Mouse (Mus musculus): ENCODE results near the gene Snx33.
"Not testable (repeated sequence)": the region's sequence is repeated elsewhere in the genome, so short reads cannot be mapped to it uniquely, and the experiment has no call there.

Gene Snx33

DNA sequence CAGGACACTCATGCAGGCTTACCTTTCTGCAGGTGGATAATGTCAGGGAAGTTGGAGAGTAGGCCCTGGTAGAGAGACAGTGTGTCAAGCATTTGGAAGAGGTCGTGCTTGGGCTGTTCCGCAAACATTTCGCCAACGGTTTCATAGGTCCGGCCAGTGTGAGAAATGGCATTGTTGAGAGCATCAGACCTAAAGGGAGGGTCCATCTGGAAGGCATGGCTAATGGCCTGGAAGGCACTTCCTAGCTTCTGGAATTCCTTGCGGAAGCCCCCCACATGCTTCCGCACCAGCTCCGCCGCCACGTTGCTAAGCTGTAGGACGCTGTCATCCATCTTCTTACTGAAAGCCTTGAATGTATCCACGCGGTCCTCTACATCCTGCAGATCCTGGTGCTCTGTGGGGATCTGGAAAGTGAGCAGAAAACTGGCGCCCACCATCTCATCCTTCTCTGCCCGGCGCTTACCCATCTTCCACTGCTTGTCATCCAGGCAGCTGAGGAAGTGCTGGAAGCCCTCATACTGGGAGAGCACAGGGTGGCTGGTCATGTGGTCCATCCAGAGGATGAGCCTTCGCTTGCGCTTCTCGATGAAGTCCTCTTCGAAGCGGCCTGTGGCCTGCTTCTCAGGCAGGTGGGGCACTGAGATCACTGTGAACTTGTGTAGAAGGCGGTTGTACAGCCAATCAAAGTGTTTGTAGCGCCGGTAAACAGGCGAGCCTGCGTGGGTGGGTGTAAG is 2.7 kb downstream of the Snx33 start:
- DNase-seq = no peak

DNA sequence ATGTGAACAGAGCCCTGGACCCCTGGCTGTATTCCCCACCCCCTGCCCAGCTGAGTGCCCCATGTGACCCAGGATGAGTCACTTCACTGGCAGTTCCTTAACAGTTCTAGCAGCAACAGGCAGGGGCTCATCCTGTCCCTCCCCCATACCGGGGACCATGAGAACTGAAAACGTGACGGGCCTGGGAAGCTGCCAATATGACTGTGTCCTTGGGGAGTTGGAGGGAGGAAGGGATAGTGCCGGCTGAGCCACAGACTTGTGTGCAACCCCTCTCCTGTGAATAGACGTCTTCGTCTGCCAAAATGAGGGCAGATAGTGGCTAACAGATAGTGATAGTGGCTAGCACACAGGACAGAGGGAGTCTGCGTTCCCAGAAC is 3.5 kb downstream of the Snx33 start:
- peak in 1 of 2 experiments; percentile 47 for DNase-seq

DNA sequence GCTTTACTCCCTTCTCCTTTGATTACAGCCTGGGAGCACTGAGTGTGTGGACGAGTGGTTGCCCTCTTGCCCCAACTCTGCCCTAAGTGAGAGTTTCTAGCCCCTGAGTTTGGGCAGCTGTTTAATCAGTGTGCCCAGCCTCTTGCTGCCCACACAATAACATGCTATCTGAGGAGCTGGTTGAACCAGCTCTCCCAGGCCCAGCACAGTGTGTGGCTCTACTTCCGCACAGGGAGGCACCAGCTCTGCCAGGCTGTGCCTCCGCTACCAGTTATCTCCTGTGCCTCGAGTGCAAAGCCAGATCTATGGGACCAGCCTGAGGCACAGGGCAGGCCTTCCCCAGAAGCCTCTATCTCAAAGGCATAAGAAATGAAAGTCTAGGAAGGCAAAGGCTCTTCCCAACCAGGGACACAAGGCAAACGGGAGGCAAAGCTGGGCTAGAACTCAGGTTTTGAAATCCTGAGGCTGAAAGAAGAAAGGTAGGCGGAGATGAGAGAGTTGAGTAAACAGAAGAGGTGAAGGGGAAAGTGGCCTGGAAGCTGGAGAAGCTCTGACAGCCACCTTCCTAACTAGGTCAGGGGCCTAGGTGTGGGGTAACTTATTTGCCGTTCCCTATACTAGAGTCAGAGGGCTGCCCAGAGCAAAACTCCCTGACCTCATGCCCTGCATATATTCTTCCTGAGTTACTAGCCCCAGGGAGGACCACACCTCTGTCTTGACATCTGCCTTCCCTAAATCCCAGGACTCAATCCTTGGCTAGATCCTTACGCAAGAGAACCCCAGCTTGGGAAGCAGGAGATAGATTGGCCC is 4.1 kb downstream of the Snx33 start:
- no peak for DNase-seq

DNA sequence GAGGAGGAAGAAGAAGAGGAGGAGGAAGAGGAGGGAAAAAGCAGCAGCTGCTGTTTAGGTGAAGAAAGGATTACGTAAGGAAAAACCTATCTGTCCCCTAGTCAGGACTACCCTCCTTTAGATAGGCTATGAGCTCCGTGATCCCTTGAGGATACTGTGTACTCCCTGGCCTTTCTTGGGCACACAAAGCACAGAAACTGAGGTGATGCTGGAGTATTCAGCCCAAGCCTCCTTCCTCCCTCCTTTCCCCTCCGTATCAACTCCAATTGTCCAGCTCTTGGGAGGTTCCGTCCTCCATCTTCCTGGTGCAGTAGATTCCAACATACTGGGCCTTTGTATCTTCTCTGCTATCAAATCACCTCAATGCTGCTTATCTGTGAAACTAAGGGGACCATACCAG is 5.4 kb downstream of the Snx33 start:
- no peak for DNase-seq

DNA sequence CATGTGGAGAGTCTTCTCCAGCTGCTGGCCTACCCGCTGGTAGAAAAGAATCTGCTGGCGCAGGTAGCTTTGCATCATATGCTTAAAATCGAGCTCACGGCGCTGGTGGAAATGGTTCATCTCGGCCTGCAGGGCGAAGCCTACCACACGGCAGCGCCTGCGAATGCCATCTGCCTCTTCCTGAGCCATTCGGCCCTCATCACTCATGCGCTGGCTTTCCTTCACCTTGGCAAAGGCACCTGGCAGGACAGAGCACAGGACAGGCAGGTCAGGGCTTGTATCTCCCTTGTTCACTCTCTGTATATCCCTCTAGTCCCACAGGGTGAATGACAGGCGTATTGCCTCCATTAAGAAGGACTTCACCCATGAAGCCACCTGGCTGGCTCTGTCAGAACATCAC is 9.7 kb downstream of the Snx33 start:
- DNase-seq = peak; percentile 45 to 62

DNA sequence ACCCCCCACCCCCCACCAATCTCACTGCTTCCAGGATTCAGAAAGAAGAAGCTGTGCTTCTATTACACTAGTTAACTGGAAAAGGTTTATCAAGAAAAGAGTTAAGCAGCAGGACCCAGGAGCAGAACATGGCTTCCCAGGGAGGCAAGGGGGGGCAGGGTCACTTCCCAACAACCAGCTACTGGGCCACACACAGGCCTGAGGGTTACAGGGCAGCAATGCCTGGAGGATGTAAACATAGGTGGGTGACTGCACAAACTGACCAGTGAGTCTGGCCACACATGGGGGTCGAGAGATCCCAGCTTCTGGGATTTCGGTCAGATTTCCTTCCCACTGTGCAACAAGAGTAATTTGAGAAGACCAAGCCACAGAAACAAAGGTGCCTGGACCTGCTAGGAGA is 11.0 kb downstream of the Snx33 start:
- no peak for DNase-seq

DNA sequence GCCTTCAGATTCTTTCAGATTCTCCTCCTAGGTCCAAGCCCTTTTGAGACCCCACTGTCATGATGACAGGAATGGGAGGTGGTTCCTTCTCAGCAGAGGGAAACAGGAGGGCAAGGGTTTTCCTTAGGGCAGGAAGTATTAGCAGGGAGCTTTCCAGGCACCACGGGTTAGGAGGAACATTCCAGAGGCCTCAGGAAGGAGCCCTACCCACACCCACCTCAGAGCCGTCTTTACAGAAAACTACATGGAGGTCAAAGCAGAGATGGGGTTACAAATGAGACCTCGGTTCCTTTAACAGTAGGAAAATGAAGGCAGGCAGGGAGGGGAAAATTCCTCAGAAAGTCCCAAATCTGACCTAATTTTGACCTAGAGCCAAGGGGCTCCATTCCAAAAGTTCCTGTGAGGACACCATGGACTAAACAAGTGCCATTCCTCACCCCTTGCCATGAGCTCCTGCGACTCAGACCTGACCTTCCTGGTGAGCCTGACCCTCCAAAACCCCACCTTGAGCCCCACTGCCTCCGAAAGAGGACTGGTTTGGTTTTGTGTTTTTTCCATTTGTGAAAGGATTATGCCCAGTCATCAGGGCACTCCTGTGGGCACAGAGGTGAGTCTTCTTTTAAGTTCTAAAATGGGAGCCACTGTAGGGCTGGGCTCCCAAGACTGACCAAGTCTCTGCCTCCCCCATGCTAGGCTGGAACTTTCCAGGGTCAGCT is 12.3 kb downstream of the Snx33 start:
- no peak for DNase-seq

DNA sequence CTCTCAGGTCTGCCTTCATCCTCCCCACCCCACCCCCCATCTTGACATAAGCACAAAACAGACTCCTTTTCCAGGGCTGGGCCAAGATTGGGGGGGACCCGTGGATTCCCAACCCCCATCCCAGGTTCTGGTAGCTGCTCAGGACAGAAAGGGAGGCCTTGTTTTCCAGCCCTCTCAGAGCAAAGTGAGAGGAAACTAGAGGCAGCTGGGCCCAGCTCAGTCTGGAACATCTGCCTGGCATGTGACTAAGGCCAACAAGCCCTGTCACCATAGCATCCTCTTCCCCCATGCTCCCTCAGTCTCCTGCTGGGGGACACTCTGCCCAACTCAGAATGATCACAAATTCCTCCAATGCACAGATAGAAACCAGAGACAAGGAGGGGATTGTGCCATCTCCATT is 13.1 kb downstream of the Snx33 start:
- DNase-seq = no peak

DNA sequence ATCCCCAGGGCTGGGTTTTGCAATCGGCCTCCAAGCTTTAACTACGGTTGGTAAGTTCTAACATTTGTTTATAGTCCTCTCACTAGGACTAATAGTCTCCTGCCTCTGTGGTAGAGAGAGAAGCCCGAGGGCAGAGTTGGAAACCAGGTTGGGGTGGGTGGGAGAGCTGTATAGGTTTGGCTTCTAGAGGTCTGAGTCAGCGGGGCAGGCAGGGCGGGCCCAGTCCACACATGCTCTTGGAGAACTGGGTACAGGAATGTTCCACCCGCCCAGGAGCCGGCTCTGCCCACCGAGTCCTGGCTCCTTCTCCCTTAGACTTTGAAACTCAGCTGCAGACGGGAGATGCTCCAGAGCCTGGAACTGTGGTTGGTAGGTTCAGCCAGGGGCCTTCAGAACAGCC is 14.2 kb downstream of the Snx33 start:
- no peak for DNase-seq

DNA sequence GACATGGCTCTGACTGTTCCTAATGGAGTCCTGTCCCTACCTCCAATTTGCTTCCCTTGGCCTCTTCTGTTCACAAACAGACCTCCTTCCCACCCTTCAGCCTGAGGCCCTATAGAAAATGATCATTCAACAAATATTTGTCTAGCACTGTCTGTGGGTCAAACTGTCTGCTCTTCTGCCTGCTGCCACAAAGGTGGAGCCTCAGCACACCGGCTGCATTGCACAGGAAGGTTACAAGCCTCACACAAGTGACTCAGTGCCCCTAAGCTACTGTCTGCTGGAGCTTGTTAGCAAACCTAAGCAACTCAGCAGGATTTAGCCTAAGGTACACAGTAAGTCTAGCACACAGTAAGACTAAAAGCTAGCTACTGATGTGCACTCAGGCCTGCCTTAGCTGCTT is 17.2 kb downstream of the Snx33 start:
- peak in 1 of 2 experiments; percentile 1 for DNase-seq

DNA sequence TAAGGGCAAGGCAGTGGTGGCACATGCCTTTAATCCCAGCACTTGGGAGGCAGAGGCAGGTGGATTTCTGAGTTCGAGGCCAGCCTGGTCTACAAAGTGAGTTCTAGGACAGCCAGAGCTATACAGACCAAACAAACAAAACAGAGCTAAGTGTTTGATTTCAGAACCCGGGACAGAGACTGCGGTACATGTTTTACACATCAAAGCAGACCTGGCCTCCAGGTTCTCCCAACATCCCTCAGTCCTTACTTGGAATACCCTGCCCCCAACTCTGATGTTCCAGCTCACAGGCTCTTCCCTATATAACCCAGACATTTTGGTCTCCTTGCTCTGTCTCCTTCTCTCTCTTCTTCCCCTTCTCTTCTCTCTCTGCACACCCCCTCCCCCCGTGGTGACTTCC is 18.2 kb downstream of the Snx33 start:
- not testable (repeated sequence) for DNase-seq

DNA sequence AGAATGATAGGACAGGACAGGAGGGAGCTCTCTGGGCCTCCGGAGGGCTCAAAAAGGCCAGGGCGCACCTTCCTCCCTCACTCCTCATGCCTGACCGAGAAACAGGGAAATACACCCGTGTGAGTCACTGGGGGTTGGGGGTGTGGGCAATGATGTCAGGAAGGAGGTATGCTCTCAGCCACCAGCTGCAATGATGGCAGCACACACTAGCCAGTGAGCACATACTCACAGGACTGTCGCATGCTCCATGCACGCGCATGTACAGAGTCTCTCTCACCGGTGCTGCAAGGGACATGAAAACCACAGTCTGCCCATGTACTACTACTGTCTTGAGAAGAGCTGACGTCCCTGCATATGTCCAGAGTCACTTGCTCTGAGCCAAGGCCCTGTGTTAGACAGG is 20.6 kb downstream of the Snx33 start:
- DNase-seq = no peak

DNA sequence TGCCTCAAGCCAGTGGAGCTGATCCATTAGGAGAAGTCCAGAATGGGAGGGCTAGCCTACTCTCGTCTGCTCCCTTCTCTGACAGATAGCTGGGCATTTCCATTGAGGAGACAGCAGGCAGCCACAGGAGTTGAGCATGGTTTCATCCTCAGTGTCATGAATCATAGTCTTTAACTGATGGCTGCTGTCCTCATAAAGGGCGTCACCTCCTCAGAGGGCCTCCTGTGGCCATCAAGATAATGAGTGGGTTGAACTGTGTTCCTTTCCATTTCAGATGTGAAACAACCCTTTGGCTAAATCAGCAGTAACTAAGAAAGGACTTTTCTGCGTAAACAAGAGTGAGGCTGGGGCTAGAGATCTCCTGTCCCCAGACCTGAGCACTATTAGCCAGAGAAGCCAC is 24.5 kb downstream of the Snx33 start:
- no peak for DNase-seq

DNA sequence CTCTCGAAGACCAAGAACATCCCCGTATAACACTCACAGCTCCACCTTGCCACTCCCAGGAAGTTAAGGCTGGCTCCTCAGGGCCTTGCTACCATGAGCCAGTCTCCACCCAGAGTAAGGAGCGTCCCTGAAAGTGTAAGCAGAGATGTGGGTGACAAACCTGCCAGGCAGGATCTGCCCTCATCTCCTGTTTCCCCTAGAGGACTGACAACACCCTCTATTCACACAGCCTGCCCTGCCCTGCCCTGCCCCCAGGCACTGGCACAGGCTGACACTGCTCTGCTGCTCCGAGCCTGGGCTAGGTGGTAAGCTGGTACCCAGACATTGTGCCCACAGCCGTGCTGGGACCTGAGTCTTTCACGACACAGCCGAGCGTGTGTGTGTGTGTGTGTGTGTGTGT is 27.0 kb downstream of the Snx33 start:
- DNase-seq = no peak

DNA sequence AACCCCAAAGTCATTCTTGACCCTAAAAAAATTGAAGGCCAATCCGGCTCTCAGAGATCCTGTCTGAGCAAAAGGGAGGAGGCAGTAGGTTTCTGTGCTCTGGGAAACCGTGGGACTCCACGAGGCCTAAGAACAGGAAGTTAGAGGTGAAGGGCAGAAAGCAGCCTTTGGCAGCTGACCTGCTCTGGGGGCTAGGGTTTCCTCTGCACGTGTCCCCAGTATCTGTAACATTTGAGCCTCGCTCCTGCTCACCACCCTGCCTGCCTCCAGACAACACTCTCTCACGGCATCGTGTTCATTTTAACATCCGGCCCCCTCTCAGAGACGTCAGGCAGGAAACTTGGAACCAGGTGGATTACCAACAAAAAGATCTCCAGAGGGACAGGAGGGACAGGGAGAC is 27.6 kb downstream of the Snx33 start:
- DNase-seq = no peak

DNA sequence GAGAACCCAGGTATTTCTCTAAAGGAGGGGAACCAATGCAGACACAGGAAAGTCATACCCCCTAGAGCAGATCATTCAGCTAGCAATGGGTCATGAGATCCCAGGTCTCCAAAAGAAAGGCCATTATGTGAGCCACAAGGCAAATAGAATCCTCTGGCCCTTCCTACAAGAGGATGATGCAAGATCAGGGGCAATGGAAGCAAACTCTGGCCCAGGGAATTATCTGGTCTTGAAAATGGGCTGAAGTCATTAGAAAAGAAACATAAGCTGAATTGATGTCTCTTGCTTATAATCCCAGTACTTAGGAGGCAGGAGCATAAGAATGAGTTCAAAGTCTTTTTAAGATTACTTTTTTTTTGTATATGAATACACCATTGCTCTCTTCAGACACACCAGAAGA is 28.1 kb downstream of the Snx33 start:
- no peak for DNase-seq

DNA sequence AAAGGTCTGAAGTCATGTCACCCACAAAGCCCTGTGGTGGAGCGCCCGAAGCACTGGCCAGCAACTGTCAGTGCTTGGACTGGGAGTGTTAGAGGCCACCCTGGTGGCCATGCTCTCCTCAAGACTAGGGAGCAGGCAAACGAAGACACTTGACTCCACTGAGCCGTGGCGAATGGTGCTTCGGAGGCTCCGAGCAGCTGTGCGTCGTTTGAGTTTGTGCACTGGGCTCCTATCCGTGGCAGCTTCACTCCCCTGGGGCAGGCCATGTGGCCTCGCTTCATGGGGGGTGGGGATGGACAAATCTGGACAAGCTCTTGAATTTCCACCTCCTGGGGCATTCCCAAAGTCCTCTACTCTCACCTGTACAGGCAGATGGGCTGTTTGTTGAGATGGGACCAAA is 28.8 kb downstream of the Snx33 start:
- no peak for DNase-seq

DNA sequence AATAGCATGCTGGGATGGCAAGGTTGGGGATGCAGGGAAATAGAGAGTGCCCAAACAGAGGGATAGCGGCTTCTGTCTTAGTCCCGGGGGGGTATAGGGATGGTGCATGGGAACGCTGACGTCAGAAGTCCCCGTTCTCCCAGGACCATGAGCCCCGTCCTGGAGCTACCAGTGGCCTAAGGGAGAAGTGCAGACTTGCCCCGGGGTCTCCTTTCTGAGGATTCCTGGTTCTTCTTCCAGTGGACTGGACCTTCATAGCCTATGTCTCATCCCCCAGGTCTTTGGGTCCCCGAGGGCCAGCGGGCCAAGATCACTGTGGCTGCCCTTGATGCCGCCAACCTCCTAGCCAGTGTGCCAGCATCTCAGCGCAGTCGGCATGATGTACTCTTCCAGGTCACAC is 31.4 kb downstream of the Snx33 start:
- DNase-seq = no peak

DNA sequence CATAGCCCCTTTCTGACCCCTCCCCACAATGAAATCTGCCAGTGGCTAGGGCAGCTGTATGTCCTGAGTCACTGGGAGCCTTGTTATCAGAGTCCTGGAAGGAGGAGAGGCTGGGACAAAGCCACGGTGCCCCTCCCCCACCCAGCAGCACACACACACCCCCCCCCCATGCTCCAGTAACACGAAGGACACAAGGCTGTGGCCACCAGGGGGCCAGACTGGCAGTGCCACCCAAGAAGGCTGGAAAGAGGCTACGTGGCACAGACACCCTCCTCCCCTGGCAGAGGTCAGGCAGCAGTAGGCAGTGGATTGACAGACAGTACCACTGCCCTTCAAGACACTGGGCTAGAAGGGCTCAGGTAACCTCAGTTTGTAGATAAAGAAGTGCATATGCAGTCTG is 34.2 kb downstream of the Snx33 start:
- DNase-seq = peak in 1 of 2 experiments; percentile 34

DNA sequence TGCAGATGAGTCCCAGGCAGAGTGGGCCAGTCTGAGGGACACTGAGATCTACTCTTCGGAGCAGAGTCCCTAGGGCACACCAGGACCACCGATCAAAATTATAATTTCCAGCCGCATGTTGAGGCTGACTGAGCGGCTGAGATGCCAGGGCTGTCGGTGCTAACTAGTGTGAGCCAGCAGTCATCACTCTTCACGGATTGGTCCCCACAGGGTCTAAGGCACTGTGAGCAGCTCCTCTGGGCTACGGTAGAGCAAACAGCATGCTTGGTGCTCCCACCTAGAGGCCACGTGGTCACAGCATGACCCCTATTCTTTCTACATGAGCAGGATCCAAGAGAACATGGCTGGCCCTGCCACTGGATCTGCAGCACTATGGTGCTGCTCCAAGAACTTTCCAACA is 34.9 kb downstream of the Snx33 start:
- DNase-seq = no peak

DNA sequence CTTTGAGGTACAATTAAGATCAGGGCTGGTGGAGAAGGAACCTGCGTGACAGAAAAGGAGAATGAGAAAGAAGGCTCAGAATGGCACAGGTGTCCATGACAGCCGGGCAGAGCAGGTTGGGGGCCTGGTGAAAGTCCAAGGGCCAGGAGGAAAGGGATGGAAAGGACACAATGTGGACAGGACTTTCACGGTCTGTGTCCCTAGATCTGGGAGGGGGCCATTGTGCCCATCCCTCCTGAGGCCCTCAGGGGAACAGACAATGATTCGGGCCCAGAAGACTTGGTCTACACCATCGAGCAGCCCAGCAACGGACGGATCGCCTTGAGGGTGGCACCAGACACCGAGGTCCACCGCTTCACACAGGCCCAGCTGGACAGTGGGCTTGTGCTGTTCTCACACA is 36.1 kb downstream of the Snx33 start:
- no peak for DNase-seq

DNA sequence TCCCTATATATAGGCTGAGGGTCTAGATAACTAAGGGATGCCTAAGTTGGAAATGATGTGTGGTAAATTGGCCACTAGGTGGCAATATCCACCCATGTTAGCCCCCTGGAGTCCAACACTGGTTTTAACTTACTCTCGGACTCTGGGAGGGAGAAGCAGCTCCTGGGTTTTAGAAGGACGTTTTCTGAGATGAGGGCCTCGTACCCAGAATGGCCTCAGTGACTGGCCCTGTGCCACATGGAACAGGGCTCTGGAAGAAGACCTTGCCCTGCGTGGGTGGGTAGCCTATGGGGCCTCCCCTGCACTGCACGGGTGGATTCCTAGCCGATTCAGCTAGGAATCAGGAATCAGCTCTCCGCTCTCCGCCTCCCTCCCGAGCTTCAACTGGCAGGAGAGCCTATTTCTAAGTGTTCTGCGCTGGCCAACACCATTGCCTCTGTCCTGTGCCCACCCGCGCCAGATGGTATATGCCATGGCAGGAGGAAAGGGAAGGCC is 36.6 kb downstream of the Snx33 start:
- peak; percentile 66 to 71 for DNase-seq

DNA sequence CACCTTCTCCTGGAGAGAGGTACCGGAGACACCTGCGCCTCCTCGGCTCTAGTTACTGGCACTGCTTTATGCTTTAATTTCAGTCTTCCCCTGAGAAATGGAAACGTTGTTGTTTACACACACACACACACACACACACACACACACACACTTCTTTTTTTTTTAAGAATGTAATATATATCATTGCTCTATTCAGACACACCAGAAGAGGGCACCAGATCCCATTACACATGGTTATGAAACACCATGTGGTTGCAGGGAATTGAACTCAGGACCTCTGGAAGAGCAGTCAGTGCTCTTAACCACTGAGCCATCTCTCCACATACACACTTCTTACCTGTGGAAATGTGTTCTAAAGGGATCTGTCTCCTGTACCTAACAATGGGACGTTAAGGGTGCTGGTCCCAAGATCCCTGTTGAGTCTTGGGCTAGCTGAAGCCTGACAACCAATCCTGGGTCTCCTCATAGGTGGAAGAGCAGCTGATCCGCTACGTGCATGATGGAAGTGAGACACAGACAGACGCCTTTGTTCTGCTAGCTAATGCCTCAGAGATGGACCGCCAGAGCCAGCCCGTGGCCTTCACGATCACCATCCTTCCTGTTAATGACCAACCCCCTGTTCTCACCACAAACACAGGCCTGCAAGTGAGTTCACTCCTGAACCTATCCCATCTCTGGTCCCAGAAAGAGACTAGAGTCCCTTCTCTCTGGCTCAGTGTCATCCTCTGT is 37.5 kb downstream of the Snx33 start:
- no peak for DNase-seq

All from cerebellum, postnatal 25 days (tissue).